Mouse (Mus musculus) c-Kit-positive CD71-positive TER-119-negative erythroid progenitor cells, embryonic 14.5 days (primary cell): ENCODE data around the gene Susd1.
"Not testable (repeated sequence)": the region's sequence is repeated elsewhere in the genome, so short reads cannot be mapped to it uniquely, and the experiment has no call there.

Experiments
- DNase-seq: peaks from one replicate; pipeline ENCODE4 v3.0.0-alpha.2; 2013; ENCODE audit warnings: low read depth

Susd1 gene

GRCm38 (mm10) chr4:59321181-59322008 lies 117.0 kb downstream of the Susd1 start:
- DNase-seq: no peak

GRCm38 (mm10) chr4:59319136-59319941 lies 119.1 kb downstream of the Susd1 start:
- no peak for DNase-seq

- DNase-seq: no peak
These were observed 119.8 kb downstream of the Susd1 start for GRCm38 (mm10) chr4:59318602-59319001.

- no peak for DNase-seq
These were observed 122.7 kb downstream of the Susd1 start for GRCm38 (mm10) chr4:59315553-59316405.

GRCm38 (mm10) chr4:59314939-59315552 lies 123.4 kb downstream of the Susd1 start:
- DNase-seq: no peak

GRCm38 (mm10) chr4:59312945-59313344 lies 125.5 kb downstream of the Susd1 start:
- DNase-seq: no peak

GRCm38 (mm10) chr4:59310590-59310989 lies 127.8 kb downstream of the Susd1 start:
- DNase-seq: no peak

- DNase-seq: no peak
These were observed 130.4 kb downstream of the Susd1 start for GRCm38 (mm10) chr4:59307841-59308589.

GRCm38 (mm10) chr4:59302387-59302786 lies 136.0 kb downstream of the Susd1 start:
- DNase-seq: no peak

- DNase-seq: no peak
These were observed 137.2 kb downstream of the Susd1 start for GRCm38 (mm10) chr4:59301025-59301815.

- DNase-seq: no peak
These were observed 139.5 kb downstream of the Susd1 start for GRCm38 (mm10) chr4:59298719-59299496.

GRCm38 (mm10) chr4:59295127-59295526 lies 143.3 kb downstream of the Susd1 start:
- no peak for DNase-seq

GRCm38 (mm10) chr4:59294661-59295060 lies 143.8 kb downstream of the Susd1 start:
- DNase-seq: no peak

- no peak for DNase-seq
These were observed 146.3 kb downstream of the Susd1 start for GRCm38 (mm10) chr4:59291914-59292718.

- no peak for DNase-seq
These were observed 147.4 kb downstream of the Susd1 start for GRCm38 (mm10) chr4:59290972-59291576.

- DNase-seq: no peak
These were observed 151.3 kb downstream of the Susd1 start for GRCm38 (mm10) chr4:59287103-59287502.

- DNase-seq: not testable (repeated sequence)
These were observed 152.1 kb downstream of the Susd1 start for GRCm38 (mm10) chr4:59286351-59286750.
